Mouse (Mus musculus): ENCODE measurements around the gene Naga. TPM values are rescaled to one million over a fixed set of nuclear protein-coding genes. Genes with fewer than 3 reads are reported as not detected.

The Naga gene
- 44.1 and 47.8 TPM in 2 replicates for polyA plus RNA-seq (2015; fragmentation: Nextera tagmentation; extraction: Ambion mirVana)

DNA sequence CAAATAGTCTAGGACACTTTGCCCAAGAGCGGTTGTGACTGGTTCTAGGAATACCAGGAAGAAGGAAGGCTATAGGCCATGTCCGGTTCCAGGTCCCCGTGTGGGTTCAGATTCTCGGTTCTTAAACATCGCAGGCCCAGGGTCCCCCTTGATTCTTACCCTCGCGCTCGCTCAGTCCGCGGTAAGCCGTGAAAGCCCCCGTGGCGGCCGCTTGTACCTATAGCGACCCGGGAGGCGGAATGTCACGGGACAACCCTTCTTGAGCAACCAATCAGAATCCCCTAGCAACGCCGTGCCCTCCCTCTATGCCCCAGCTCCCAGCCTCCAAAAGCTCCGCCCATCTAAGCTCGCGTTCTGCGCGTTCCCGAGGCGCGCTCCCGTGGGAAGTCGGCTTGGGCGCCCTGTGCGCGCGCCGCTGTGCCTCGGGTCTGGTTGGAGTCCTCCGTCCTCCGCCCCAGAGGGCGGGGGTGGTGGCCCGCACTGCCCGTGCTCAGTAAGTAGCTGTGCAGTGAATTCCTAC, at the start of gene Naga, which contains the start of the genes Pheta2 and Smdt1:
Gene Naga (minus strand): TSS at position 333 of the 520 bp plus-strand sequence.
Gene Pheta2 (plus strand): TSS at position 350 of the 520 bp plus-strand sequence.
Gene Smdt1 (plus strand): TSS at position 367 of the 520 bp plus-strand sequence.
- H3K9me3 ChIP-seq (replicated peaks; ENCODE audit: control insufficient read depth, low read length), result no peaks in the 10 kb centered on the region
- peak within 1 kb of the TSS; percentile 76 for H3K4me3 ChIP-seq (ENCODE audit: low read length)
- WGBS, result under 1% methylated on average over 41 of the region's 41 CpGs
- H3K27ac ChIP-seq (ENCODE audit: low read length), result peak within 1 kb of the TSS; percentile 69
- H3K36me3 ChIP-seq (ENCODE audit: control insufficient read depth, insufficient read depth), result peaks cover 18% of the 10 kb centered on the region
- peak within 1 kb of the TSS; percentile 70 for H3K4me2 ChIP-seq (ENCODE audit: low read depth, low read length)
- peak within 1 kb of the TSS; percentile 80 for H3K9ac ChIP-seq (ENCODE audit: low read length)
- peaks cover 29% of the 10 kb centered on the region for H3K4me1 ChIP-seq (ENCODE audit: control insufficient read depth, insufficient read depth, low read length)
- ATAC-seq (replicated peaks; ENCODE audit: extremely low read depth, insufficient read depth, low FRiP score), result peak; percentile 89
- H3K27me3 ChIP-seq (ENCODE audit: control insufficient read depth, insufficient read depth, low read length), result no peaks in the 10 kb centered on the region

DNA sequence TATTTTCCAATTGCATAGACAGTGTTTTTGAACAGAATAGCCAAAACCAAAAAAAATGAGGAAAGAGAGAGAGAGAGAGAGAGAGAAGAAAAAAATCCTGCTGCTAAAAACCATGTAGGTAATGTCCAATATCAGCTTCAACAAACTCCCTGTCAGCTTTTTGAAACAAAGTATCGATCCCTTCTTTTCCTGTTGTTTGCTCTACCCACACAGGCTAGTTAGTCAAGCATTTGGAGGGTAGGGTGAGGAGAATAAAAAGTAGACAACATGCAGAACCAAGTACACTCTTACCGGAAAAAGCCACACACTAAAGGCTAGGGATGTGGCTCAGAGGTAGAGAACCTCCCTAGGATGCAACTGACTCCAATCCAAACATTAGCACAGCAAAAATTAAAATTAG, 47.0 kb upstream of the Naga start:
- H3K4me3 ChIP-seq (ENCODE audit: low read length), result no peak overlapping the region
- H3K27ac ChIP-seq (ENCODE audit: low read length), result no peak overlapping the region
- H3K4me1 ChIP-seq (ENCODE audit: control insufficient read depth, insufficient read depth, low read length), result peaks cover 5% of the 10 kb centered on the region; the same call in 1 of the 2 replicates
- no peak overlapping the region for H3K9ac ChIP-seq (ENCODE audit: low read length)
- no peak overlapping the region for H3K4me2 ChIP-seq (ENCODE audit: low read depth, low read length)
- no peaks in the 10 kb centered on the region for H3K36me3 ChIP-seq (ENCODE audit: control insufficient read depth, insufficient read depth)
- 85% methylated on average over 2 of the region's 2 CpGs for WGBS
- H3K27me3 ChIP-seq (ENCODE audit: control insufficient read depth, insufficient read depth, low read length), result no peaks in the 10 kb centered on the region
- H3K9me3 ChIP-seq (replicated peaks; ENCODE audit: control insufficient read depth, low read length), result 0 out of 2 replicates have a peak, but pooled peaks cover 3% of the 10 kb centered on the region
- no peak for ATAC-seq (replicated peaks; ENCODE audit: extremely low read depth, insufficient read depth, low FRiP score)

DNA sequence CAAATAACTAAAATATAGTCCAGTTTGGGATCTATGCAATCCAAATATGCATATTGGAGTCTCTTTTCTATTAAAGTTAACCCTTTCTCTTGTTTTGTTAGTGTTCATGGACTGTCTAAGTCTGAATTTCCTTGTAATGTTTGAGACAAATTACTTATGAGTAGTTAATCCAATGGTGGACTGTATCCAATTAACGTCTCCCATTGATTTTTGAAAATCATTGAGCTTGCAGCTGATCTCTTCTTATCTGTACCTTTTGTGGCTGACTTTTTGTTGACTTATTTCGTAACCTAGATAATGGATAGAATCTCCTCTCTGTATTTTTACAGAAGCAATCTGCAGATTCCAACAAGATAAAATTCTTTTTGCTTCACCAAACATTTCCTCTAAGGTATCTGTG, 43.7 kb upstream of the Naga start:
- Histone ChIP-seq H3K9ac (ENCODE audit: low read length) (no peak overlapping the region), H3K9me3 (replicated peaks; ENCODE audit: control insufficient read depth, low read length) (0 out of 2 replicates have a peak, but pooled peaks cover 3% of the 10 kb centered on the region), H3K27me3 (ENCODE audit: control insufficient read depth, insufficient read depth, low read length) (no peaks in the 10 kb centered on the region), H3K36me3 (ENCODE audit: control insufficient read depth, insufficient read depth) (no peaks in the 10 kb centered on the region), H3K4me1 (ENCODE audit: control insufficient read depth, insufficient read depth, low read length) (peaks cover 19% of the 10 kb centered on the region), H3K4me2 (ENCODE audit: low read depth, low read length) (no peak overlapping the region), H3K27ac (ENCODE audit: low read length) (no peak overlapping the region), H3K4me3 (ENCODE audit: low read length) (no peak overlapping the region)
- 92% methylated on average over 2 of the region's 2 CpGs for WGBS
- no peak for ATAC-seq (replicated peaks; ENCODE audit: extremely low read depth, insufficient read depth, low FRiP score)

DNA sequence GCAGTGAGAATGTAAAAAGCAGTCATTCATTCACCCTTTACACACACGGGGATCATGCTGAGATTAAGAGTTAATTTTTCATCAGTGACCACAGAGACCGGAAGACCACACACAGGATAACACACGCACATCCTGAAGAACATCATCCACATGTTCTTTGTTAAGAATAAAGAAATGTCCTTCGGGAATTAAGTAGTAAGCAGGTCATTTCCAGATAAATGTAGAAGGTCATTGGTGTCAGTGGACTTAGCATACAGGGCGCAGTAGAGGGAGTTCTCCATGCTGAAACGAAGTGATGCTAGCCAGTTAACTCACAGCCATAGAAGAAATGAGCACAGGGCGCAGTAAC, 42.0 kb upstream of the Naga start:
- peaks cover 27% of the 10 kb centered on the region for H3K4me1 ChIP-seq (ENCODE audit: control insufficient read depth, insufficient read depth, low read length)
- peak overlapping the region; percentile 82 for H3K27ac ChIP-seq (ENCODE audit: low read length)

DNA sequence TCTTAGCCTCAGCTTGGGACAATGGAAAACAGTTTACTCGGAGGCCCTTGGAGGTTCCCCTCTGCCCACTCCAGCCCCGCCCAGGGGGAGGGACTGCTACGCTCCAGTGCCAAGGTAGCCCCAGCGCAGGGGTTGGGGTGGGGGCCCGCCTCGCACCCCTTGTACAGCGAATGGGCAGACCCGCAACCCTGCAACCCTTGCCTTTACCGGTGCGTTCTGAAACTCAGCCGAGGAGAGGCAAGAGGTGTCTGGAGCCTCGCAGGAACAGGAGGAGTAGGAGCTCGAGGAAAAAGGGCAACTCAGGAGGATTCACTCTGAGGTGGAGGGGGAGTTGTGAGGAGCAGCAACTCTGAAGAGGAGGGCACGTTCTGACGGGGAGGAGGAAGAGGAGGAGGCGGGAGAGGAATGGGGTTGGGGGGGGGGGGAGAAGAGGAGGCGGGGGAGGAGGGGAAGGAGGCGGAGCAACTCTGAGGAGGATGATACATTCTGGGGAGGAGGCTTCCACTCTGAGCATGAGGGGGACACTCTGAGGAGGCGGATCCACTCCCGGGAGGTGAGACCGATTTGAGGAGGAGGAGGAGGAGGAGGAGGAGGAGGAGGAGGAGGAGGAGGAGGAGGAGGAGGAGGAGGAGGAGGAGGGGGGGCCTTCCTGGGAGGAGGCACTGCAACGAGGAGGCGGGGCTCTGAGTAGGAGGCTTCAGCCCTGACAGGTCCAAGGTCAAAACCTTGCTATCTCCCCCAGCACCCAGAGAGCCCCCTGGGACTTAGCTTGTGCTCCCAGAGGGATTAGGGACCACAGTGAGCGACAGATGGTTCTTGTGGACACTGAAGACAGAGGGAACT, 41.4 kb upstream of the Naga start, which contains the start of gene Cyp2d22:
Gene Cyp2d22 (minus strand): TSS at position 390 of the 843 bp plus-strand sequence.
- H3K9me3 ChIP-seq (replicated peaks; ENCODE audit: control insufficient read depth, low read length), result 0 out of 2 replicates have a peak, but pooled peaks cover 1% of the 10 kb centered on the region
- peak within 1 kb of the TSS; percentile 79 for H3K9ac ChIP-seq (ENCODE audit: low read length)
- no peaks in the 10 kb centered on the region for H3K27me3 ChIP-seq (ENCODE audit: control insufficient read depth, insufficient read depth, low read length)
- peak; percentile 67 for ATAC-seq (replicated peaks; ENCODE audit: extremely low read depth, insufficient read depth, low FRiP score)
- H3K36me3 ChIP-seq (ENCODE audit: control insufficient read depth, insufficient read depth), result no peaks in the 10 kb centered on the region
- peaks cover 27% of the 10 kb centered on the region for H3K4me1 ChIP-seq (ENCODE audit: control insufficient read depth, insufficient read depth, low read length)
- H3K4me3 ChIP-seq (ENCODE audit: low read length), result peak within 1 kb of the TSS; percentile 67
- peak within 1 kb of the TSS; percentile 88 for H3K27ac ChIP-seq (ENCODE audit: low read length)
- 4% methylated on average over 17 of the region's 24 CpGs for WGBS
- peak within 1 kb of the TSS; percentile 84 for H3K4me2 ChIP-seq (ENCODE audit: low read depth, low read length)

More for the DNA sequence above, 42.0 kb upstream of the Naga start:
- Histone ChIP-seq H3K4me3 (ENCODE audit: low read length) (peak overlapping the region; percentile 67), H3K9ac (ENCODE audit: low read length) (peak overlapping the region; percentile 54), H3K4me2 (ENCODE audit: low read depth, low read length) (peak overlapping the region; percentile 84), H3K27me3 (ENCODE audit: control insufficient read depth, insufficient read depth, low read length) (no peaks in the 10 kb centered on the region), H3K36me3 (ENCODE audit: control insufficient read depth, insufficient read depth) (no peaks in the 10 kb centered on the region), H3K9me3 (replicated peaks; ENCODE audit: control insufficient read depth, low read length) (0 out of 2 replicates have a peak, but pooled peaks cover 3% of the 10 kb centered on the region)
- peak; percentile 10; the same call in 1 of the 2 replicates for ATAC-seq (replicated peaks; ENCODE audit: extremely low read depth, insufficient read depth, low FRiP score)
- WGBS, result 28% methylated on average over 7 of the region's 7 CpGs

DNA sequence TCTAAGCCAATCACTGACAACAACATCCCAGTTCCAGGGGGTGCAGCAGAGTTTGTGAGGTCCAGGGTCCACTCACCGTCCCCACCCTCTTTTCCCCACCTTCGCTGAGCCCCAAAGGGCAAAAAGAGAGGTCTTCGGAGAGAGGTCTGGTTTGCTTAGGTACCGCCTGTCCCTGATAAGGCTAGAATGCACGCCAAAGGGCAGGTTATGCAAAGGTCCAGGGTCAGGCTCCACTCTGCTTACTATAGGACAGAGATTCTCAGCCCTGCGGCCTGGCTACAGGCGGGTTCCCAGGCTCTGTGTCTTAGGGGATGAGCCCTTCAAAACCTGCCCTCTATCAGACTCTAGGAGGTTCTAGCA, 40.8 kb upstream of the Naga start:
- WGBS, result 30% methylated on average over 7 of the region's 7 CpGs
- Histone ChIP-seq H3K4me3 (ENCODE audit: low read length) (peak overlapping the region; percentile 67), H3K4me1 (ENCODE audit: control insufficient read depth, insufficient read depth, low read length) (peaks cover 27% of the 10 kb centered on the region), H3K9ac (ENCODE audit: low read length) (peak overlapping the region; percentile 79), H3K27me3 (ENCODE audit: control insufficient read depth, insufficient read depth, low read length) (no peaks in the 10 kb centered on the region), H3K4me2 (ENCODE audit: low read depth, low read length) (peak overlapping the region; percentile 84), H3K9me3 (replicated peaks; ENCODE audit: control insufficient read depth, low read length) (no peaks in the 10 kb centered on the region), H3K36me3 (ENCODE audit: control insufficient read depth, insufficient read depth) (no peaks in the 10 kb centered on the region), H3K27ac (ENCODE audit: low read length) (peak overlapping the region; percentile 88)
- 0 out of 2 replicates have a peak, but pooled peaks have one; percentile 12 for ATAC-seq (replicated peaks; ENCODE audit: extremely low read depth, insufficient read depth, low FRiP score)

DNA sequence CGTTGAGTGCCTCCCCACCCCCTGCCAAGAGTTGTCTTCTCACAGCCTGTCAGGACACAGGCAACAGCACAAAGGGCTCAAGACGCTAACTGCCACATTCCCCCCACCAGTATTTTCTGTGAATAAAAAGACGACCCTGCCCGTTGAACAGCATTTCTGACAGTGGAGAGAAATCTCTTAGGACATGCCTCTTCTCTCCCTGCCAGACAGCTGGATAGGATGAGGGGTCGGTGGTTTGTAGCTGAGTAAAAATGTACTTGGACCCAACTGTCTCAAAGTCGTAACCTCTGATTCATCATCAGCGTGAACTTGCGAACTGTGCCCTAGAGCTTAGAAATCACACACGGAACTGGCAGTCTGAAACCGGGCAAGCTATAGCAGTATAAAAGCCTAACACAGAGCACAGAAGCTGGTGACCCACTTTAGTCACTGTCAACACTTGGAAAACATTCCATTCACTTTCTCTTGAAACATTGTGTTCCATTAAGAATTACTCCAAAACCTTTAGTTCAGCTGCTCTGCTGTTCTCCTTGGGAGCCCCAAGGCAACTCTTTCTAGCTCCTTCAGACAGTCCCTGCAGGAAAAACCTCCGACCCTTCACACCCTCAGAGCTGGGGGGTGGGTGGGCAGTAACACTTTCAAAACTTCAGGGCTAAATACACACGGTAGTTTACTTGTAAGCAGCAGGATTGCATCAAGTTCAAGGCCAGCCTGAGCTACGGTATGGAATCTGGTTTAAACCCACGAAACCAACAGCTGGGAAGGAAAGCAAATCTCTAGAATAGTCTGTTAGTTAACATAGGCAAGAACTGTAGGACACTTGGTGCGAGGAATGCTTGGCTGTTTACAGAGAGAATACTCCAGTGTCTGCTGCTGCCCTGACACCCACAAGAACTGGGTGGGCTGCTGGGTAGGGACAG, 39.8 kb upstream of the Naga start:
- peak overlapping the region; percentile 40; the same call in 1 of the 2 replicates for H3K9ac ChIP-seq (ENCODE audit: low read length)
- 0 out of 2 replicates have a peak, but pooled peaks cover 3% of the 10 kb centered on the region for H3K36me3 ChIP-seq (ENCODE audit: control insufficient read depth, insufficient read depth)
- H3K4me3 ChIP-seq (ENCODE audit: low read length), result peak overlapping the region; percentile 17; the same call in 1 of the 2 replicates
- peak overlapping the region; percentile 88 for H3K27ac ChIP-seq (ENCODE audit: low read length)
- ATAC-seq (replicated peaks; ENCODE audit: extremely low read depth, insufficient read depth, low FRiP score), result no peak
- H3K4me1 ChIP-seq (ENCODE audit: control insufficient read depth, insufficient read depth, low read length), result peaks cover 27% of the 10 kb centered on the region
- WGBS, result 45% methylated on average over 15 of the region's 15 CpGs
- peak overlapping the region; percentile 84 for H3K4me2 ChIP-seq (ENCODE audit: low read depth, low read length)
- no peaks in the 10 kb centered on the region for H3K27me3 ChIP-seq (ENCODE audit: control insufficient read depth, insufficient read depth, low read length)
- no peaks in the 10 kb centered on the region for H3K9me3 ChIP-seq (replicated peaks; ENCODE audit: control insufficient read depth, low read length)

DNA sequence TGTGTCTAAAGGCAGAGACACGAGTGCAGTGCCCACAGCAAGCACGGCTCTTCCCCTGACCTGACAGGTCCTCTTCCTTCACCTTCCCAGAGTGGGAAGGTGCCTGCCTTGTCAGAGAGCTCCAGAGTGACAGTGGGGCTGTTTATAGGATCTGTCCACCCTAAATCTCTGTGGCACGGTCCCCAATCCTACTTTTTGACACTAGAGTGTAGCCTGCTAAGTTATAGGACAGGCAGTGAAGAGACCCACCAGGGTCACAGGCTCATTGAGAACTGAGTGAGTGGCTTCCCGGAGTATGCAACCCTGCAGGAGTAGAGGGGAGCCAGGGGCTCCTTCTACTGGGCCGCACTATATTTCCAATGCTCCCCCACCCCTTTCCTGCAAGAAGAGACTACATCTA, 39.0 kb upstream of the Naga start:
- Histone ChIP-seq H3K27ac (ENCODE audit: low read length) (peak overlapping the region; percentile 39), H3K4me2 (ENCODE audit: low read depth, low read length) (peak overlapping the region; percentile 84)
- 74% methylated on average over 5 of the region's 5 CpGs for WGBS

More for the DNA sequence above, 39.0 kb upstream of the Naga start:
- no peak for ATAC-seq (replicated peaks; ENCODE audit: extremely low read depth, insufficient read depth, low FRiP score)
- Histone ChIP-seq H3K36me3 (ENCODE audit: control insufficient read depth, insufficient read depth) (0 out of 2 replicates have a peak, but pooled peaks cover 3% of the 10 kb centered on the region), H3K27me3 (ENCODE audit: control insufficient read depth, insufficient read depth, low read length) (no peaks in the 10 kb centered on the region), H3K9ac (ENCODE audit: low read length) (no peak overlapping the region), H3K9me3 (replicated peaks; ENCODE audit: control insufficient read depth, low read length) (no peaks in the 10 kb centered on the region), H3K4me1 (ENCODE audit: control insufficient read depth, insufficient read depth, low read length) (peaks cover 27% of the 10 kb centered on the region), H3K4me3 (ENCODE audit: low read length) (no peak overlapping the region)
